Comparison of ENCODE assay signal across 12 mouse cellular contexts in the genomic region with DNA sequence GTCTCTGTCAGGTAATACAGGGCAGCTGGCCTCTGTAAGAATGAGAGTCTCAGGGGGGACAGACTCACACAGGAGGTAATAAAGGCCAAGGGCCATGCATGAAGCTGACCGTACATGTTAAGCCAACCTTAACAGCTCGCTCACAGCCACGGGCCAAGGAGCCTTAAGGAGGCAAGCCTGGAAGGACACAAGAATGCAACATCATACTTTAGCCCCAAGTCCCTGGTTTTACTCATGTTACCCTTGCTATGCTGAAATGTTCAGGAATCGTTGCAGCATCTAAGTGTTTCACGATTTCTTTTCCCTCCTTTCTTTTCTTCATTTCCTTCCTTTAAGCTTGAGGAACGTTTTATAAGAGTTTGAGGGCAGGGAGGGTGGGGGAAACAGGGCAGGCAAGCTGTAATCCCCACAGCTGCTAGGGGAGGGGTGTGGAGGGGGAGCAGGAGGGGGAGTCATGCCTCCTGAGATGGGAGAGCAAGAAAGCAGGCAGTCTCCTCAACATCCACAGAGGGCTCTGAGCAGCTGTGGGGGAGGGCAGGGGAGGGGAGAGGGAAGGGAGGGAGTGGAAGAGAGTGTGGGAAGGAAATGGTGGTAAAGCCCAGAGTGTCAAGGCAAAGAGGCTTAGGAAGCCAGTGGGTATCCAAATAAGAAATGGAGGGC. TPM values are rescaled to one million over a fixed set of nuclear protein-coding genes. Genes with fewer than 3 reads are reported as not detected.
DNase-seq lines count a peak whose midpoint lies in the region; ATAC-seq and TF ChIP-seq lines count a peak whose summit lies in the region.
"Had no signal": no experiment of that assay in that cellular context is flagged by ENCODE, and none has a peak within 500 bp of the region (broad histone marks: within the 10 kb centered on the region; RNA-seq: fewer than 3 reads in every experiment).

No protein-coding gene starts in this region.

- H3K9me3 ChIP-seq in heart, embryonic 13.5 days: no peaks in the 10 kb centered on the region
- H3K9me3 ChIP-seq in heart, embryonic 11.5 days (replicated peaks; ENCODE audit: control insufficient read depth, low read length): no peaks in the 10 kb centered on the region
- H3K9me3 ChIP-seq: forebrain, embryonic 15.5 days; hindbrain, embryonic 12.5 days; neural tube, embryonic 13.5 days had no signal

- WGBS in heart, embryonic 13.5 days: 51% methylated on average over 6 of the region's 6 CpGs
- 65% methylated on average over 6 of the region's 6 CpGs for WGBS in heart, embryonic 11.5 days (ENCODE audit: insufficient replicate concordance)
- WGBS in bone marrow, adult 2 months: 21% methylated on average over 6 of the region's 6 CpGs

- H3K27ac ChIP-seq in heart, embryonic 13.5 days (replicated peaks): 0 out of 2 replicates have a peak overlapping the region, but pooled peaks have one; percentile 12
- H3K27ac ChIP-seq in heart, embryonic 11.5 days (ENCODE audit: low read depth, low read length): no peak overlapping the region
- H3K27ac ChIP-seq in bone marrow, adult 2 months (ENCODE audit: control insufficient read depth, insufficient read depth, low read depth, low read length, poor library complexity): peak overlapping the region; percentile 61
- H3K27ac ChIP-seq: forebrain, embryonic 15.5 days; hindbrain, embryonic 12.5 days; neural tube, embryonic 13.5 days had no signal

- H3ac ChIP-seq in myocyte (ENCODE audit: control insufficient read depth, insufficient read length): no peak overlapping the region

- no peak for TF ChIP-seq POLR2A in bone marrow, adult 2 months (IDR thresholded peaks at IDR 0.05; ENCODE audit: borderline replicate concordance, control insufficient read depth, low read depth, low read length)
- no peak for TF ChIP-seq POLR2A in myocyte (IDR thresholded peaks at IDR 0.05; ENCODE audit: insufficient read length, low read depth)

- ATAC-seq in heart, embryonic 13.5 days (ENCODE audit: extremely low read depth, insufficient number of reproducible peaks, low FRiP score, low TSS enrichment): no peak
- no peak for ATAC-seq in heart, embryonic 11.5 days (replicated peaks; ENCODE audit: insufficient number of reproducible peaks, low FRiP score, low TSS enrichment)
- peak; percentile 64 for ATAC-seq in granulocyte monocyte progenitor cell, adult 5-6 weeks (replicated peaks; ENCODE audit: poor library complexity, severe bottlenecking)
- ATAC-seq: forebrain, embryonic 15.5 days had no signal

- no peak overlapping the region for H3K4me3 ChIP-seq in heart, embryonic 13.5 days
- H3K4me3 ChIP-seq in heart, embryonic 11.5 days (ENCODE audit: low read depth, low read length): no peak overlapping the region
- peak overlapping the region; percentile 29 for H3K4me3 ChIP-seq in bone marrow, adult 2 months (replicated peaks; ENCODE audit: control insufficient read depth, low read depth, low read length)
- H3K4me3 ChIP-seq in myocyte: no peak overlapping the region
- H3K4me3 ChIP-seq: forebrain, embryonic 15.5 days; hindbrain, embryonic 12.5 days; neural tube, embryonic 13.5 days had no signal

- H3K9ac ChIP-seq in heart, embryonic 13.5 days: peak overlapping the region; percentile 33; the same call in 1 of the 2 replicates
- no peak overlapping the region for H3K9ac ChIP-seq in heart, embryonic 11.5 days (ENCODE audit: low read depth, low read length)
- H3K9ac ChIP-seq: forebrain, embryonic 15.5 days; hindbrain, embryonic 12.5 days; neural tube, embryonic 13.5 days had no signal

- H3K27me3 ChIP-seq in heart, embryonic 13.5 days (replicated peaks): no peaks in the 10 kb centered on the region
- H3K27me3 ChIP-seq in heart, embryonic 11.5 days (ENCODE audit: control insufficient read depth, insufficient read depth, low read length): no peaks in the 10 kb centered on the region
- H3K27me3 ChIP-seq in myocyte (ENCODE audit: control insufficient read depth, insufficient read depth, insufficient read length): no peaks in the 10 kb centered on the region
- H3K27me3 ChIP-seq: forebrain, embryonic 15.5 days; hindbrain, embryonic 12.5 days; neural tube, embryonic 13.5 days had no signal

- no peak overlapping the region for H3K4me2 ChIP-seq in heart, embryonic 13.5 days
- H3K4me2 ChIP-seq in heart, embryonic 11.5 days: no peak overlapping the region
- H3K4me2 ChIP-seq in myocyte (ENCODE audit: low read depth): peak overlapping the region; percentile 56
- H3K4me2 ChIP-seq: forebrain, embryonic 15.5 days; hindbrain, embryonic 12.5 days; neural tube, embryonic 13.5 days had no signal

- H3K79me2 ChIP-seq in myocyte (ENCODE audit: control insufficient read depth, insufficient read depth): no peaks in the 10 kb centered on the region

- TF ChIP-seq CTCF in bone marrow, adult 2 months (IDR thresholded peaks at IDR 0.05; ENCODE audit: control insufficient read depth, insufficient read depth, low read length): no peak

- DNase-seq in cerebellum, postnatal 36 days: no peak
- no peak for DNase-seq in adrenal gland, postnatal 36 days
- DNase-seq in cerebellum, adult 18-20 months: no peak
- DNase-seq: lung, adult 2 months had no signal

- no peaks in the 10 kb centered on the region for H3K36me3 ChIP-seq in heart, embryonic 13.5 days
- H3K36me3 ChIP-seq in heart, embryonic 11.5 days (ENCODE audit: control insufficient read depth, insufficient read depth, low read length): no peaks in the 10 kb centered on the region
- no peaks in the 10 kb centered on the region for H3K36me3 ChIP-seq in myocyte (ENCODE audit: control insufficient read depth, insufficient read depth)
- H3K36me3 ChIP-seq: forebrain, embryonic 15.5 days; hindbrain, embryonic 12.5 days; neural tube, embryonic 13.5 days had no signal

- peaks cover 95% of the 10 kb centered on the region for H3K4me1 ChIP-seq in heart, embryonic 13.5 days
- H3K4me1 ChIP-seq in heart, embryonic 11.5 days (ENCODE audit: control insufficient read depth, insufficient read depth, low read length): peaks cover 52% of the 10 kb centered on the region
- H3K4me1 ChIP-seq in bone marrow, adult 2 months (ENCODE audit: control insufficient read depth, insufficient read depth, low read length): peaks cover 13% of the 10 kb centered on the region

TF ChIP-seq in myocyte, 11 proteins besides CTCF, POLR2A, EP300 and RAD21:
- TF ChIP-seq TCF3 (IDR thresholded peaks at IDR 0.05; ENCODE audit: insufficient read length, low read depth) (no peak), TCF12 (IDR thresholded peaks at IDR 0.05; ENCODE audit: insufficient read depth, poor library complexity, severe bottlenecking) (no peak), MYOG (IDR thresholded peaks at IDR 0.05; ENCODE audit: control insufficient read depth in 1 of 3, insufficient read depth in 1 of 3, insufficient read length in 2 of 3, low read depth in 2 of 3) (peak in 2 of 3 experiments; percentile 29 to 68), MYOD1 (IDR thresholded peaks at IDR 0.05; ENCODE audit: control insufficient read depth in 1 of 3, insufficient read length in 2 of 3, low read depth in 2 of 3) (peak; percentile 16 to 79 (median 36))

RNA-seq across cellular contexts. Expression of a gene that starts 28.4 kb away (rescaled TPM):
- polyA plus RNA-seq in heart, embryonic 13.5 days (2015; fragmentation: Nextera tagmentation; extraction: Ambion mirVana): 11.5 and 11.7 TPM in 2 replicates
- polyA plus RNA-seq in heart, embryonic 11.5 days (2014; fragmentation: Nextera tagmentation; extraction: Ambion mirVana): 11.4 and 12.2 TPM in 2 replicates
- polyA plus RNA-seq in bone marrow, adult 2 months (2011; ENCODE audit: insufficient read depth, insufficient read length, low replicate concordance, missing spikeins): 31.6 and 151 TPM in 2 replicates
- 14.2 and 44.5 TPM in 2 replicates for total RNA-seq in granulocyte monocyte progenitor cell, adult 5-6 weeks (2014; fragmentation: Nextera tagmentation)
- total RNA-seq in granulocyte monocyte progenitor cell, adult 5-6 weeks (2017): 9.7 and 13.8 TPM in 2 replicates
- polyA plus RNA-seq in myocyte (2012; fragmentation: generic; extraction: Trizol): 5.8 TPM
- 10 to 100 TPM in 1 of 2 experiments, 1 to 10 TPM in 1; 6.9 to 18.7 TPM for total RNA-seq in adrenal gland, postnatal 36 days (2021)
